ENCODE assay signal across 28 mouse cellular contexts in the genomic region with DNA sequence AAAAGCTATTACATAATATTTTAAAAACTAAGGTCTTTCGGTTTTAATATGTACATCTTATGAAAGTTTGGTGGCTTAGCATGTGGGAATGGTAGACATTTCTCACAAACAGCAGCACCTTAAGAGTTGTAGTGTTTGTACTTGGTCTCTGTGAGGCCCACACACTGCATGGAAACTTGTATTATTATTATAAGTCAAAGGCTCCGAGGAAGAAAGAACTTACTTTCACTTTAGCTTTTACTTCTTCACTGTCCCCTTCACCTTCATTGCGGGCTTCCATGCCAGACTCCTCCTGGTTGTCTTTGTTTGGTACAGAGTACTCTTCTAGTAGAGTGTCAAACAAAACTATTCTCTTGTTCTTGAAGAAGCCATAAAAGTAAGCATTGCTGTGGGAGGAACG. TPM values are rescaled to one million over a fixed set of nuclear protein-coding genes. Genes with fewer than 3 reads are reported as not detected.
DNase-seq lines count a peak whose midpoint lies in the region; ATAC-seq lines count a peak whose summit lies in the region.
"Had no signal": no experiment of that assay in that cellular context is flagged by ENCODE, and none has a peak within 500 bp of the region (broad histone marks: within the 10 kb centered on the region; RNA-seq: fewer than 3 reads in every experiment).

No protein-coding gene starts in this region.

- peak; percentile 72 for ATAC-seq in CD4-positive, CD25-positive, alpha-beta regulatory T cell, adult 4 months
- peak; percentile 63 for ATAC-seq in activated CD4-positive, CD25-positive, alpha-beta regulatory T cell, adult 4 months
- ATAC-seq: forebrain, embryonic 14.5 days; forebrain, postnatal 0 days; hindbrain, postnatal 0 days; intestine, embryonic 15.5 days had no signal

- DNase-seq in induced T-regulatory cell, adult 2 months (ENCODE audit: low read depth), result peak; percentile 22
- DNase-seq in cerebellum, postnatal 25 days, result no peak
- DNase-seq in kidney, postnatal 10 days, result no peak
- no peak for DNase-seq in cerebellum, adult 11-12 months
- DNase-seq: adrenal gland, postnatal 10 days; adrenal gland, postnatal 36 days; cerebellum, adult 8-10 months; cerebellum, postnatal 10 days; forebrain, postnatal 0 days; gastrocnemius, adult 2 months; gastrocnemius, postnatal 14 days; heart, adult 18-20 months; heart, postnatal 14 days; heart, postnatal 4 days; kidney, adult 11 months had no signal

RNA-seq across cellular contexts. Expression of gene Zmpste24, which starts 23.8 kb away (rescaled TPM):
- polyA plus RNA-seq in CD4-positive, CD25-positive, alpha-beta regulatory T cell, adult 4 months (2017; shearing (Covaris generic)), result 10 to 100 TPM; 42.8 to 56.3 TPM
- polyA plus RNA-seq in activated CD4-positive, CD25-positive, alpha-beta regulatory T cell, adult 4 months (2017; shearing (Covaris generic)), result 10 to 100 TPM; 45.4 to 46.3 TPM

RNA-seq across cellular contexts. Expression of gene Tmco2, which starts 34.8 kb away (rescaled TPM):
- polyA plus RNA-seq in CD4-positive, CD25-positive, alpha-beta regulatory T cell, adult 4 months (2017; shearing (Covaris generic)), result not detected
- not detected for polyA plus RNA-seq in activated CD4-positive, CD25-positive, alpha-beta regulatory T cell, adult 4 months (2017; shearing (Covaris generic))
- polyA plus RNA-seq: embryonic facial prominence, embryonic 11.5 days; embryonic facial prominence, embryonic 14.5 days; forebrain, embryonic 11.5 days; forebrain, embryonic 14.5 days; forebrain, postnatal 0 days; frontal cortex, adult 2 months; heart, embryonic 13.5 days; heart, embryonic 16.5 days; hindbrain, embryonic 11.5 days; hindbrain, embryonic 14.5 days; intestine, embryonic 15.5 days had no signal

RNA-seq across cellular contexts. Expression of gene Col9a2, which starts 35.1 kb away (rescaled TPM):
- polyA plus RNA-seq in CD4-positive, CD25-positive, alpha-beta regulatory T cell, adult 4 months (2017; shearing (Covaris generic)), result not detected
- polyA plus RNA-seq in activated CD4-positive, CD25-positive, alpha-beta regulatory T cell, adult 4 months (2017; shearing (Covaris generic)), result not detected

RNA-seq across cellular contexts. Expression of gene Smap2, which starts 57.2 kb away (rescaled TPM):
- polyA plus RNA-seq in CD4-positive, CD25-positive, alpha-beta regulatory T cell, adult 4 months (2017; shearing (Covaris generic)), result 10 to 100 TPM; 34.0 to 37.4 TPM
- 10 to 100 TPM; 32.5 to 39.1 TPM for polyA plus RNA-seq in activated CD4-positive, CD25-positive, alpha-beta regulatory T cell, adult 4 months (2017; shearing (Covaris generic))
